Mouse (Mus musculus) hindbrain, embryonic 16.5 days (tissue): ENCODE data around the gene Hist1h3d. TPM values are rescaled to one million over a fixed set of nuclear protein-coding genes. Genes with fewer than 3 reads are reported as not detected.
"Not testable (repeated sequence)": the region's sequence is repeated elsewhere in the genome, so short reads cannot be mapped to it uniquely, and the experiment has no call there.

Experiments
- ATAC-seq: fragments of 200-750 bp; cut with Nextera tagmentation; 2 replicates; pipeline ENCODE4 v1.8.0; 2017; ENCODE audit warnings: moderate TSS enrichment, moderate library complexity
- H3K27ac ChIP-seq: fragments of 300-500 bp; sonication (generic); 2 replicates; pipeline ENCODE4 v1.5.1; 2014; ENCODE audit warnings: low read depth, mild to moderate bottlenecking, control low read depth, low read length, moderate library complexity
- H3K27me3 ChIP-seq: fragments of 300-500 bp; sonication (generic); replicated peaks from 2 replicates; pipeline ENCODE4 v1.6.1; 2014; ENCODE audit warnings: low read length; ENCODE audit not compliant: control insufficient read depth, insufficient read depth
- H3K36me3 ChIP-seq: fragments of 300-500 bp; sonication (generic); 2 replicates; pipeline ENCODE4 v1.6.1; 2014; ENCODE audit warnings: mild to moderate bottlenecking, low read length, moderate library complexity, mixed read lengths; ENCODE audit not compliant: control insufficient read depth, insufficient read depth
- H3K4me1 ChIP-seq: fragments of 300-500 bp; sonication (generic); 2 replicates; pipeline ENCODE4 v1.6.1; 2014; ENCODE audit warnings: low read depth, low read length; ENCODE audit not compliant: control insufficient read depth, insufficient read depth
- H3K4me2 ChIP-seq: fragments of 300-500 bp; sonication (generic); 2 replicates; pipeline ENCODE4 v1.6.1; 2014; ENCODE audit warnings: mild to moderate bottlenecking, low read length, control low read depth, moderate library complexity
- H3K4me3 ChIP-seq: fragments of 300-500 bp; sonication (generic); 2 replicates; pipeline ENCODE4 v1.5.1; 2014; ENCODE audit warnings: mild to moderate bottlenecking, low read length, control low read depth, moderate library complexity
- H3K9ac ChIP-seq: fragments of 300-500 bp; sonication (generic); 2 replicates; pipeline ENCODE4 v1.6.1; 2014; ENCODE audit warnings: low read depth, mild to moderate bottlenecking, control low read depth, low read length, moderate library complexity
- H3K9me3 ChIP-seq: fragments of 300-500 bp; sonication (generic); 2 replicates; pipeline ENCODE4 v1.6.1; 2014; ENCODE audit warnings: mild to moderate bottlenecking, low read length, moderate library complexity; ENCODE audit not compliant: control insufficient read depth
- WGBS: fragments of 180-500 bp; shearing (Covaris S2); extraction: QIAGEN DNeasy Blood & Tissue Kit; methylation state at CpG from one replicate; pipeline ENCODE4 v1.1.7; 2014; 5-methylcytosine and 5-hydroxymethylcytosine counted together
- polyA plus RNA-seq: library from polyadenylated mRNA; unstranded; fragments of >200 nt; fragmentation: Nextera tagmentation; extraction: Ambion mirVana; gene quantifications from 2 replicates; pipeline ENCODE4 v1.2.1, GENCODE M21; 2015

Gene Hist1h3d
- polyA plus RNA-seq, 1 experiment from 2014 or later: 0.85 TPM

GRCm38 (mm10) chr13:23562699-23563462, 12.7 kb upstream of the Hist1h3d start:
- 2% methylated on average over 18 of the region's 18 CpGs for WGBS
- H3K27ac ChIP-seq: peak overlapping the region; percentile 94
- peak; percentile 60 for ATAC-seq
- peak overlapping the region; percentile 87 for H3K4me2 ChIP-seq
- H3K36me3 ChIP-seq: no peaks in the 10 kb centered on the region
- peak overlapping the region; percentile 60 for H3K9ac ChIP-seq
- peak overlapping the region; percentile 46 for H3K4me3 ChIP-seq
- H3K4me1 ChIP-seq: no peaks in the 10 kb centered on the region; the same call in 1 of the 2 replicates
- H3K27me3 ChIP-seq: no peaks in the 10 kb centered on the region
- H3K9me3 ChIP-seq: no peaks in the 10 kb centered on the region

GRCm38 (mm10) chr13:23564482-23564881, 11.1 kb upstream of the Hist1h3d start:
- no peaks in the 10 kb centered on the region for H3K36me3 ChIP-seq
- no peak overlapping the region for H3K27ac ChIP-seq
- H3K4me2 ChIP-seq: no peak overlapping the region
- H3K4me3 ChIP-seq: no peak overlapping the region
- H3K4me1 ChIP-seq: no peaks in the 10 kb centered on the region; the same call in 1 of the 2 replicates
- H3K9me3 ChIP-seq: no peaks in the 10 kb centered on the region
- no peak overlapping the region for H3K9ac ChIP-seq
- ATAC-seq: no peak
- H3K27me3 ChIP-seq: no peaks in the 10 kb centered on the region
- WGBS: 86% methylated on average over 2 of the region's 2 CpGs

DNA sequence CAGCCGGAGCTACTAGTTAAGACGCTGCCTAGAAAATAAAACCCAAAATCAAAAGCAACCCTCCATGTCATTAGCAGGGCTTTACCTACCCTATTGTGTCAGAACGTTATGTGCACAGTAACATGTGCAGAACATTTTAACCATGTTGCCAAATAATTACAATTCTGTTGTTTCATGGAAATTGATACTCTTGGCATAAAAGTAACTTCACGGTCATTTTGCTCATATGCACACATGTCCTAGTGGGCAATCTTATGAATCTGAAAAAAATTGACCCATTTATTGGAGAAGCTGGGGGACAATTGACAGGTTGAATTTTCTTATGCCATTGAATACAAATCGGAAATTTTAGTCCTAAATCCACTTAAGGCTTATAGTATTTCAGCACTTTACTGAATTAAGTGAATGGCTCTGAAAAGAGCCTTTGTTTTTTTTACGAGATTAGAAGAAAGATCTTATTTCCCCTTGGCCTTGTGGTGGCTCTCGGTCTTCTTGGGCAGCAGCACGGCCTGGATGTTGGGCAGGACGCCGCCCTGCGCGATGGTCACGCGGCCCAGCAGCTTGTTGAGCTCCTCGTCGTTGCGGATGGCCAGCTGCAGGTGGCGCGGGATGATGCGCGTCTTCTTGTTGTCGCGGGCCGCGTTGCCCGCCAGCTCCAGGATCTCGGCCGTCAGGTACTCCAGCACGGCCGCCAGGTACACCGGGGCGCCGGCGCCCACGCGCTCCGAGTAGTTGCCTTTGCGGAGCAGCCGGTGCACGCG, 5.1 kb upstream of the Hist1h3d start:
- 2% methylated on average over 12 of the region's 41 CpGs for WGBS
- ATAC-seq: not testable (repeated sequence)

DNA sequence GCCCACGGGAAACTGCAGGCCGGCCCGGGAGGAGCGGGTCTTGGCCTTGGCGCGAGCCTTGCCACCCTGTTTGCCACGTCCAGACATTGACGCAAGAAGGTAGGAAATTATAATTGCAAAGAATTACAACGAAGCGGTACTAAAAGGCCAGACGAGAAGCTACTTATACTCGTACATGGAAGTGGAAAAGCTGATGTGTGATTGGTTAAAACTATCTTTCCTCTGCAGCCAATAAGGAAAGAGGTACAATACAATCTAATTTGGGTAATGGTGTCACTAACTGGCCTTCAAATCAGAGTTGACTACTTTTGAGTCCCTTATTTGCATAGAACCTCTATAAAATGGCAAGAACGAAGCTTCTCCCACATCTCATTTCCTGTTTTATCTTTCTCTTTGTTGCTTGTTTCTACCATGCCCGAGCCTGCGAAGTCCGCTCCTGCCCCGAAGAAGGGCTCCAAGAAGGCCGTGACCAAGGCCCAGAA, 4.5 kb upstream of the Hist1h3d start, which contains the start of the genes Hist1h2ae and Hist1h2bg:
Gene Hist1h2ae, minus strand, starts transcription at position 199 of the 482 bp plus-strand sequence.
Gene Hist1h2bg, plus strand, starts transcription at position 375 of the 482 bp plus-strand sequence.
- H3K9me3 ChIP-seq: no peaks in the 10 kb centered on the region
- ATAC-seq: peak; percentile 95
- under 1% methylated on average over 18 of the region's 18 CpGs for WGBS

More for the DNA sequence above, 5.1 kb upstream of the Hist1h3d start:
- Histone ChIP-seq H3K27ac (peak overlapping the region; percentile 90), H3K9ac (peak overlapping the region; percentile 57), H3K4me1 (peaks cover 18% of the 10 kb centered on the region), H3K4me2 (peak overlapping the region; percentile 53), H3K4me3 (peak overlapping the region; percentile 44)
- H3K27me3 ChIP-seq, H3K9me3 ChIP-seq, H3K36me3 ChIP-seq: not testable (repeated sequence)

DNA sequence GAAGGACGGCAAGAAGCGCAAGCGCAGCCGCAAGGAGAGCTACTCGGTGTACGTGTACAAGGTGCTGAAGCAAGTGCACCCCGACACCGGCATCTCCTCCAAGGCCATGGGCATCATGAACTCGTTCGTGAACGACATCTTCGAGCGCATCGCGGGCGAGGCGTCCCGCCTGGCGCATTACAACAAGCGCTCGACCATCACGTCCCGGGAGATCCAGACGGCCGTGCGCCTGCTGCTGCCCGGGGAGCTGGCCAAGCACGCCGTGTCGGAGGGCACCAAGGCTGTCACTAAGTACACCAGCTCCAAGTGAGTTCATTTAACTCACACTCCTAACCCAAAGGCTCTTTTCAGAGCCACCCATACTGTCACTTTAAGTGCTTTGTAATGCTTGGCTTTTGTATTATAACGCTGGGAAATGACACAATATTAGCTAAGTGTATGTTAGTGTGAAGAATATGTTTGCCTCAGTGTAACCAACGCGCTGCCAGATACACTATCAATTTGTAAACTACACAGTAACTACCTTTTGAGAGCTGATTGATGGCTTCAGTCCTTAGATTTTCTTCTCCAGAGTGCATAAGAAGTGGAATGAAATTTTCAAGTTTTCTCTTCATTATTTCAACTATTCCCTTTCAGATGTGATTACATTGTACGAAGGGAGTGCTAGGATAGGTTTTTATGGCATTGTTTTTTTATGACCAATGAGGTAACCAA, 3.9 kb upstream of the Hist1h3d start:
- Histone ChIP-seq H3K9ac (peak overlapping the region; percentile 54; the same call in 1 of the 2 replicates), H3K4me3 (peak overlapping the region; percentile 44), H3K4me2 (peak overlapping the region; percentile 53), H3K4me1 (peaks cover 25% of the 10 kb centered on the region), H3K27ac (peak overlapping the region; percentile 90)
- ATAC-seq, H3K36me3 ChIP-seq, H3K27me3 ChIP-seq, H3K9me3 ChIP-seq: not testable (repeated sequence)
- 0% methylated on average over 9 of the region's 34 CpGs for WGBS

More for the DNA sequence above, 4.5 kb upstream of the Hist1h3d start, which contains the start of the genes Hist1h2ae and Hist1h2bg:
- Histone ChIP-seq H3K27ac (peak within 1 kb of the TSS; percentile 90), H3K36me3 (no peaks in the 10 kb centered on the region), H3K4me3 (peak within 1 kb of the TSS; percentile 44), H3K9ac (peak within 1 kb of the TSS; percentile 57), H3K4me2 (peak within 1 kb of the TSS; percentile 53), H3K27me3 (no peaks in the 10 kb centered on the region), H3K4me1 (peaks cover 19% of the 10 kb centered on the region)

DNA sequence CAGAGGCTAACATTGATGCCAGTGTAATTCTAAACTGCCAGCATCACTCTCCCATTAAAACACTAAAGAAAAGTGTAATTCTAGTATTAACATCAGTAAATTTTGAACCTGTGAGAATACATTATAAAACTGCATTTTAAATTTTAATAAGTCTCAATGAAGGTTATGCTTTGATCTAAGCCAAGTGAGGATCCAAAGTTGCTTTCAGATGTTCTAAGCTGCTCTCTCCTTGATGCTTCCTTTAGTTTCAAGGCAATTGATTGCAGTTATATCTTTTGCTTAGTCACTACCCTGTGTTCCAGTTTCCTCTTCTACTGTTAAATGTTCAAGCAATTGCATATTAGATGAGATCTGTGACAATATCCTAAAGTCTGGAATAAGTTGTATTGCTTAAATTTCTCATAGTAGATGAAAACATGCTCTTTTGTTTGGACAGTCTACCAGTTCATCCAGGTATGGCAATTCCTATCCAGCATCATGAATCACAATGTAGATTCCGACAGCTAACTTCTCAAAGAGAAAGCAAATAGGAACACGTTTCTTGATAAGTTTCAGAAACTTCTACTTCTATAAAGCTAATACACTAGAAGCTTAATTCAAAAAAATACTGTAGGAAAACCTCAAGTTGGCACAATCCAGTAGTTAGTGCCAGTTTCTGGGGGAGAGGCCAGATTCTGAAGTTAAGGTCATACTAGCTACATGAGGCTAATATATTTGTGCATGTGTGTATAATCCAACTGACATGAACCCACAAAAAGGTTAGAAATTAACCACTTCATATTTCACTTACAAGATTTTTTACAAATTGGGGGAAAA, 3.1 kb upstream of the Hist1h3d start:
- Histone ChIP-seq H3K27ac (no peak overlapping the region), H3K4me1 (peaks cover 26% of the 10 kb centered on the region), H3K9me3 (no peaks in the 10 kb centered on the region), H3K27me3 (no peaks in the 10 kb centered on the region), H3K9ac (no peak overlapping the region), H3K4me2 (peak overlapping the region; percentile 53), H3K36me3 (no peaks in the 10 kb centered on the region), H3K4me3 (peak overlapping the region; percentile 44)
- no peak for ATAC-seq
- WGBS: 40% methylated on average over 2 of the region's 2 CpGs

- WGBS: 15% methylated on average over 14 of the region's 20 CpGs
- peak overlapping the region; percentile 53 for H3K4me2 ChIP-seq
- H3K9ac ChIP-seq, ATAC-seq, H3K9me3 ChIP-seq, H3K27me3 ChIP-seq, H3K36me3 ChIP-seq: not testable (repeated sequence)
- H3K4me1 ChIP-seq: peaks cover 26% of the 10 kb centered on the region
- peak overlapping the region; percentile 75 for H3K27ac ChIP-seq
- peak overlapping the region; percentile 37 for H3K4me3 ChIP-seq
Observed at GRCm38 (mm10) chr13:23573034-23573897, 2.3 kb upstream of the Hist1h3d start.
